Mouse (Mus musculus): Measurements from ENCODE around the gene Sfxn4. TPM values are rescaled to one million over a fixed set of nuclear protein-coding genes. Genes with fewer than 3 reads are reported as not detected.

Gene Sfxn4
- polyA plus RNA-seq, 1 experiment from 2014 or later = 7.6 TPM

DNA sequence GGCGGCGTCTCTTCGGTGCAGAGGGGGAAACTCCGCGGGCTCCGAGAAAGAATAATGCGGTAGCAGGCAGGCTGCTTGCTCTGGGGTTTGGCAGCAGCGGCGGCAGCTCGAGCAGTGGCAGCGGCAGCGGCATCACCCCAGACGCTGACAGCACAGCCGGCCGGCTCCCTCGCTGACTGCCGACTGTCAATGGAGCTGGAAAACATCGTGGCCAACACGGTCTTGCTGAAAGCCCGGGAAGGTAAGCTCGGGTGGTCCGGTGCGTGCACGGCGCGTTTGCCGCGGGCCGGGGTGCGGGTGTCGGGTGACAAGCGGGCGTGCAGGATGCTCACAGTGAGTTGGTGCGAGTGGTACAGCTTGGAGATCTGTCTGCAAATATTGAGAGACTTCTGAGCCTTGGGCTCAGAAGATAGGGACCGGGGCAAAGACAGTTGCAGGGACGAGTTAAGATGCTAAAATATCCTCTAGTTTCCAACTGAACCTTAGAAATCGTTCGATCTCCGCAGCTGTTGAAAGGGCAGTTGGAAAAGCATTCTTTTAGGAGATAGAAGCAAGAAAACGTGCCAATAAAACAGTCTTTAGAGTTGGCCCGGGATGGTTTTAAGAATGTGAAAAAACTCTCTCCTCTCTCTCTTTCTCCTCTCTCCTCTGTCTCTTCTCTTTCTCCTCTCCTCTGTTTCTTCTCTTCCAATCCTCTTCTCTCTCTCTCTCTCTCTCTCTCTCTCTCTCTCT lies 29.3 kb upstream of the Sfxn4 start:
- no peaks in the 10 kb centered on the region for H3K9me3 ChIP-seq (ENCODE audit: control insufficient read depth, low read depth, low read length)
- peak overlapping the region; percentile 67 for H3K4me2 ChIP-seq (replicated peaks; ENCODE audit: low read depth, low read length)
- H3K27me3 ChIP-seq (ENCODE audit: control insufficient read depth, insufficient read depth, low read length) = no peaks in the 10 kb centered on the region
- peak; percentile 21; the same call in 1 of the 2 replicates for ATAC-seq (ENCODE audit: insufficient number of reproducible peaks, insufficient read depth, low FRiP score, low read depth)
- under 1% methylated on average over 41 of the region's 41 CpGs for WGBS
- H3K36me3 ChIP-seq (ENCODE audit: control insufficient read depth, insufficient read depth, low read length) = no peaks in the 10 kb centered on the region
- H3K4me3 ChIP-seq (ENCODE audit: low read depth, low read length) = peak overlapping the region; percentile 57
- H3K27ac ChIP-seq (ENCODE audit: low read length) = peak overlapping the region; percentile 80
- H3K4me1 ChIP-seq (ENCODE audit: control insufficient read depth, insufficient read depth, low read length) = peaks cover 5% of the 10 kb centered on the region; the same call in 1 of the 2 replicates
- peak overlapping the region; percentile 53 for H3K9ac ChIP-seq (replicated peaks; ENCODE audit: low read depth, low read length)

DNA sequence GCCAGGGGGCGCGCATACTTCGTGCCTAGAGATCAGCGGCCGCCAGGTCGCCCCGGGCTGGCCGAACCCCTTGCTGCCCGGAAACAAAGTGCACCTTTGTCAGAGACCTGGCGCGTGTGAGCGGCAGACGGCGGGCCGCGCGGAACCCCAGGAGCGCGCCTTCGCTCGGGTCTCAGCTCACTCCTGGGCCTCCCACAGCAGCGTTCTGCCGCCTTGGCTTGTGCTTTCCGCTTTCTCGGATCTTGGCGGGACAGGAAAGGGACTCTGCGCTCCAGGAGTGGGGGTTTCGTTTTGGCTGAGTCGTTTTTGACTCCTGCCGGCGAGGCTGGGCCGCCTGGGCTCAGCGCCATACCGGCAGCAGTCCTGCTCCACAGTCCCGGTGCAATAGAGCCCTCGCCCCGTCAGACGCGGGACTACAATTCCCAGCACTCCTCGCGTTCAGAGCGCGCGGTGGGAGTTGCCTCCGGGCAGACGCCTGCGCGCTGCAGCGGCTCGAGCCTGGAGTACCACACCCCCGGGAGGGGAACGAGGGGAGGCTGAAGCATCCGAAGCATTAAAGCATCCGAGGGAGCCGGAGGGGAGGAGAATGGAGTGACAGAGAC lies 28.5 kb upstream of the Sfxn4 start, which contains the start of gene Grk5:
Gene Grk5 (plus strand): TSS at position 36 of the 602 bp plus-strand sequence.
- peak within 1 kb of the TSS; percentile 67 for H3K4me2 ChIP-seq (replicated peaks; ENCODE audit: low read depth, low read length)
- no peaks in the 10 kb centered on the region for H3K27me3 ChIP-seq (ENCODE audit: control insufficient read depth, insufficient read depth, low read length)
- peak within 1 kb of the TSS; percentile 83 for H3K27ac ChIP-seq (ENCODE audit: low read length)
- peak; percentile 98 for ATAC-seq (ENCODE audit: insufficient number of reproducible peaks, insufficient read depth, low FRiP score, low read depth)
- H3K4me1 ChIP-seq (ENCODE audit: control insufficient read depth, insufficient read depth, low read length) = peaks cover 5% of the 10 kb centered on the region; the same call in 1 of the 2 replicates
- H3K4me3 ChIP-seq (ENCODE audit: low read depth, low read length) = peak within 1 kb of the TSS; percentile 57
- WGBS = under 1% methylated on average over 55 of the region's 55 CpGs
- H3K36me3 ChIP-seq (ENCODE audit: control insufficient read depth, insufficient read depth, low read length) = no peaks in the 10 kb centered on the region
- peak within 1 kb of the TSS; percentile 53 for H3K9ac ChIP-seq (replicated peaks; ENCODE audit: low read depth, low read length)
- no peaks in the 10 kb centered on the region for H3K9me3 ChIP-seq (ENCODE audit: control insufficient read depth, low read depth, low read length)

DNA sequence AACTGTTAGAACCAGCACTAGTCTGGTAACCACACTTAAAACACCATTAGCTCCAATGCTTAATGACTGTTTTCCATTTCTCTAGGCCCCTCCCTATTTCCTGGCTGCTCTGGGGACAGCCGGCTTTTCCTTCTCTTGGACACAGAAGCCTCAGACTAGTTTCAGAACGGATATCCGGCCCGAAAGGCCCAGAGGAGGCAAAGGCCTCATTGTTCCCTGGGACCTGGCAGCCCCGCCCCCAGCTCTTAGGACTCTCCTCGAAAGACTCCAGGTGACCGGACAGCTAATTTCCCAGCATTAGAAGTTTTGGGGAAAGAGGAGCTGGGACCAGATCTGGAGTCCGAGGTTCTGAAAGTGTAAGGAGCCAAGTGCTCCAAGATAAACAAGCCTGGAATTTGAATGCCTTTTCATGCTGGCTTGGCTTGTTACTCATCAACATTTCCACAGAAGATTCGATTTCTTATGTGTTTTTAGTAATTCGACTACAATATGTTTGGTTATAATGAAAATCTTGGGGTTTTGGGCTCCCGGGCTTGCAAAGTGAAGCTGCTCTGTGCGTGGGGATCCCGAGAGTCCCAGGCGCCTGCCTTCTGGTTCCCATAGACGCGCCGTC lies 27.9 kb upstream of the Sfxn4 start:
- peaks cover 5% of the 10 kb centered on the region; the same call in 1 of the 2 replicates for H3K4me1 ChIP-seq (ENCODE audit: control insufficient read depth, insufficient read depth, low read length)

DNA sequence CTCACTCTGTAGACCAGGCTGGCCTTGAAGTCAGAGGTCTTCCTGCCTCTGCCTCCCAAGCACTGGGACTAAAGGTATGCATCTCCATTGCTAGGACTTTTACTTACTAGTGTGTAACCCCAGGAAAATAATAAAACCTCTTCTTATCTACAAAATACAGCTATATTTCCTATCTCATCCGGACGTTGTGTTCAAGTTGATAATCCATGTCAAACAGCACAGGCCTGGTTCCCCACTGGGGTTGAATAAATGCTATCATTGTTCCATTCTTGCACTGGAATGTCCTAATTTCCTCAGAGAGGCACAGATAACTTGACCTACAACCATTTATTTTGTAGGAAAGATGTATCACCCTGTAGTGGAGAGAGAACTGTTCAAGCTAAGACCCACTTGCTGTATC lies 26.4 kb upstream of the Sfxn4 start:
- WGBS = 76% methylated on average over 2 of the region's 2 CpGs
- H3K4me1 ChIP-seq (ENCODE audit: control insufficient read depth, insufficient read depth, low read length) = peaks cover 5% of the 10 kb centered on the region; the same call in 1 of the 2 replicates
- no peaks in the 10 kb centered on the region for H3K27me3 ChIP-seq (ENCODE audit: control insufficient read depth, insufficient read depth, low read length)
- H3K9ac ChIP-seq (replicated peaks; ENCODE audit: low read depth, low read length) = no peak overlapping the region
- no peak overlapping the region for H3K4me3 ChIP-seq (ENCODE audit: low read depth, low read length)
- no peak overlapping the region for H3K27ac ChIP-seq (ENCODE audit: low read length)
- H3K9me3 ChIP-seq (ENCODE audit: control insufficient read depth, low read depth, low read length) = no peaks in the 10 kb centered on the region
- no peak for ATAC-seq (ENCODE audit: insufficient number of reproducible peaks, insufficient read depth, low FRiP score, low read depth)
- H3K36me3 ChIP-seq (ENCODE audit: control insufficient read depth, insufficient read depth, low read length) = no peaks in the 10 kb centered on the region
- no peak overlapping the region for H3K4me2 ChIP-seq (replicated peaks; ENCODE audit: low read depth, low read length)

More for the DNA sequence above, 27.9 kb upstream of the Sfxn4 start:
- H3K4me3 ChIP-seq (ENCODE audit: low read depth, low read length) = peak overlapping the region; percentile 57
- no peaks in the 10 kb centered on the region for H3K27me3 ChIP-seq (ENCODE audit: control insufficient read depth, insufficient read depth, low read length)
- ATAC-seq (ENCODE audit: insufficient number of reproducible peaks, insufficient read depth, low FRiP score, low read depth) = 0 out of 2 replicates have a peak, but pooled peaks have one; percentile 42
- H3K27ac ChIP-seq (ENCODE audit: low read length) = peak overlapping the region; percentile 83
- WGBS = 10% methylated on average over 17 of the region's 17 CpGs
- H3K36me3 ChIP-seq (ENCODE audit: control insufficient read depth, insufficient read depth, low read length) = no peaks in the 10 kb centered on the region
- 0 out of 2 replicates have a peak overlapping the region, but pooled peaks have one; percentile 53 for H3K9ac ChIP-seq (replicated peaks; ENCODE audit: low read depth, low read length)
- peak overlapping the region; percentile 67 for H3K4me2 ChIP-seq (replicated peaks; ENCODE audit: low read depth, low read length)
- no peaks in the 10 kb centered on the region for H3K9me3 ChIP-seq (ENCODE audit: control insufficient read depth, low read depth, low read length)

DNA sequence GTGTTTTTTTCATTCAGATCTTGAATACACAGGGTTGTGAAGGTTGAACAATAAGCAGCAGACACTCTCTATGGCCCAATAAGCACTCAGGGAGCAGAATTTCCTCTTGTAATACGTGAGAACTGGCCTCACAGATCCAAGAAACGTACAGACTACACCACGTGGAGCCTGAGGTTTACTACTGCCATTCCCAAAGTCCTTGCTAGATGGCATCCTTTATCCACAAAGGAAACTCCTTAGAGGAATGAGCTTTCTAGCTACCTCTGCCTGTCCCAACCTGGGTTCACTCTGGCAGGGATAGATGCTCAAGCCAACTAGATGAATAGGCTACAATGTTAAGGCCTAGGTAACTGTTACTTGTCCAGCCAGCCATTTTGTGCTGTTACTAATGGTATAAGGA lies 21.9 kb upstream of the Sfxn4 start:
- H3K9ac ChIP-seq (replicated peaks; ENCODE audit: low read depth, low read length) = no peak overlapping the region
- no peak for ATAC-seq (ENCODE audit: insufficient number of reproducible peaks, insufficient read depth, low FRiP score, low read depth)
- no peaks in the 10 kb centered on the region for H3K4me1 ChIP-seq (ENCODE audit: control insufficient read depth, insufficient read depth, low read length)
- 7% methylated on average over 3 of the region's 3 CpGs for WGBS
- H3K4me2 ChIP-seq (replicated peaks; ENCODE audit: low read depth, low read length) = no peak overlapping the region
- H3K27ac ChIP-seq (ENCODE audit: low read length) = no peak overlapping the region
- H3K9me3 ChIP-seq (ENCODE audit: control insufficient read depth, low read depth, low read length) = no peaks in the 10 kb centered on the region
- no peaks in the 10 kb centered on the region for H3K36me3 ChIP-seq (ENCODE audit: control insufficient read depth, insufficient read depth, low read length)
- no peak overlapping the region for H3K4me3 ChIP-seq (ENCODE audit: low read depth, low read length)
- H3K27me3 ChIP-seq (ENCODE audit: control insufficient read depth, insufficient read depth, low read length) = no peaks in the 10 kb centered on the region

DNA sequence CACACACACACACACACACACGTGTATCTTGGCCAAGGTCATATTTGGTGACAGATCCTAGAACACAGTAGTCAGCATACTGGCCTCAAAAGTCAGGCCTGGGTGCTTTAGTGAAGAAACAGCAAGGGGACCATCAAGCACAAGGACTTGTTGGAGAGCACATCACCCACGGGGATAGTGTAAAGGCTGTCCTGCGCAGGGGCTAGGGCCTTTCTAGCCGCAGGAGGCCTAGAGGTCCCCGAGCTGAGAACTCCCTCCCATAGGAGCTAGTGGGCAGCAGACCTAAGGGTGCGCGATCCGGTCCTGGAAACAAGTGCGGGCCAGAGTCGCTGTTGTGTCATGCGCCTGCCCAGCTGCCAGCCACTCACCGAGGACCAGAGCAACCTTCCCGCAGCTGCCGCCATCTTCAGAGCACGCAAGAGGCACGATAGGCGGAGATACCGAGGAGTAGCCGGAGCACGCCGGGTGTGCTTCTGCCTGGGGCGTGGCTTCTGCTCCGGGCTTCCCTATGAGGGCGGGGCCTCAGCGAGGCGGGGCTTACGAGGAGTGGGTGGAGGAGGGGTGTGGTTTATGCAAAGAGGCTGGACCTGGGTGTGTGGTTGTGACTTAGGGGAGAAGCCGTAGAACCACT lies 12.9 kb upstream of the Sfxn4 start, which contains the start of gene Prdx3:
Gene Prdx3 (minus strand): TSS at position 493 of the 631 bp plus-strand sequence.
- H3K27me3 ChIP-seq (ENCODE audit: control insufficient read depth, insufficient read depth, low read length) = no peaks in the 10 kb centered on the region
- H3K27ac ChIP-seq (ENCODE audit: low read length) = peak within 1 kb of the TSS; percentile 59
- WGBS = 1% methylated on average over 28 of the region's 28 CpGs
- peak; percentile 98 for ATAC-seq (ENCODE audit: insufficient number of reproducible peaks, insufficient read depth, low FRiP score, low read depth)
- H3K4me2 ChIP-seq (replicated peaks; ENCODE audit: low read depth, low read length) = peak within 1 kb of the TSS; percentile 59
- H3K9ac ChIP-seq (replicated peaks; ENCODE audit: low read depth, low read length) = peak within 1 kb of the TSS; percentile 26
- peak within 1 kb of the TSS; percentile 51 for H3K4me3 ChIP-seq (ENCODE audit: low read depth, low read length)
- peaks cover 7% of the 10 kb centered on the region for H3K4me1 ChIP-seq (ENCODE audit: control insufficient read depth, insufficient read depth, low read length)
- no peaks in the 10 kb centered on the region for H3K9me3 ChIP-seq (ENCODE audit: control insufficient read depth, low read depth, low read length)
- peaks cover 15% of the 10 kb centered on the region for H3K36me3 ChIP-seq (ENCODE audit: control insufficient read depth, insufficient read depth, low read length)

DNA sequence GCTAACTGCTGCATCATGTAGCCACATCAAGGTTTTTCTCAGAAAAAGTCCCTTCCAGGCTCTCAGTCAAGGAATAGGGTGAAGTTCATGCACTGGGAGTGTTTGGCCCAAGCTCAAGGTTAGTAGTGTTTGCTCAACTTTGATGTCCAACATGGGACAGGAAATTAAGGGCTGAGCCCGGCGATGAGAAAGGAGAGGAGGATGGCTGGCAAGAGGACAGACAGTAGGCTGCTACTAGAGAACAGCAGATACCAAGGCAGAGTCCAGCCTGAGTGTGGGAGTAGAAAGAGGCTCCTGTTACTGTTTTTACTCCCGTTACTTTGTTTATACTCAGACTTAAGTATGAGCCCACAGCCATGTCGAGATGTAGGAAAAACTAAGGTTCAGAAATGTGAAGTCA lies 12.2 kb upstream of the Sfxn4 start:
- Histone ChIP-seq H3K27ac (ENCODE audit: low read length) (no peak overlapping the region; the same call in 1 of the 2 replicates), H3K4me2 (replicated peaks; ENCODE audit: low read depth, low read length) (peak overlapping the region; percentile 59), H3K4me1 (ENCODE audit: control insufficient read depth, insufficient read depth, low read length) (peaks cover 7% of the 10 kb centered on the region), H3K9me3 (ENCODE audit: control insufficient read depth, low read depth, low read length) (no peaks in the 10 kb centered on the region), H3K36me3 (ENCODE audit: control insufficient read depth, insufficient read depth, low read length) (peaks cover 20% of the 10 kb centered on the region), H3K9ac (replicated peaks; ENCODE audit: low read depth, low read length) (0 out of 2 replicates have a peak overlapping the region, but pooled peaks have one; percentile 26), H3K27me3 (ENCODE audit: control insufficient read depth, insufficient read depth, low read length) (no peaks in the 10 kb centered on the region), H3K4me3 (ENCODE audit: low read depth, low read length) (peak overlapping the region; percentile 51)
- ATAC-seq (ENCODE audit: insufficient number of reproducible peaks, insufficient read depth, low FRiP score, low read depth) = no peak
- WGBS = 24% methylated on average over 4 of the region's 4 CpGs

DNA sequence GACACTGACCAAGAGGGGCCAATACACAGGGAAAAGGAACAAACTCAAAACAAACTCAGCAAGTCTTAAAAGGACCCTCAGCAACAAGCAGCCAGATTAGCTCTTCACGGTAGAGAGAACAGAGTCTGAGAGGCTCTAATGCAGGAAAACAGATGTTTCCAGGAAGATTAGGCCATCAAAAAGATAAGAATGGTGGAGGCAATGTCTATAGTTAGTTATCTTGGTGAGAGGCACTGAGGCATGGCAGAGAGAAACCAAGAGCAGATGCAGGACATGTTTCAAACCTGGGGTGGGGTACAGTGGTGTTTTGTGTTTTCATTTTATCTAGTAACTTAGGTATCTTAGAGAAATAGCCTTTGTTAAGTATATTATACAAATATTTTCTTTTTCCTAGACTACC lies 11.0 kb upstream of the Sfxn4 start:
- no peak overlapping the region for H3K27ac ChIP-seq (ENCODE audit: low read length)
- no peak overlapping the region for H3K4me3 ChIP-seq (ENCODE audit: low read depth, low read length)
- 62% methylated on average over 1 of the region's 1 CpGs for WGBS
- no peak for ATAC-seq (ENCODE audit: insufficient number of reproducible peaks, insufficient read depth, low FRiP score, low read depth)
- peaks cover 7% of the 10 kb centered on the region for H3K4me1 ChIP-seq (ENCODE audit: control insufficient read depth, insufficient read depth, low read length)
- H3K27me3 ChIP-seq (ENCODE audit: control insufficient read depth, insufficient read depth, low read length) = no peaks in the 10 kb centered on the region
- H3K4me2 ChIP-seq (replicated peaks; ENCODE audit: low read depth, low read length) = no peak overlapping the region
- no peak overlapping the region for H3K9ac ChIP-seq (replicated peaks; ENCODE audit: low read depth, low read length)
- peaks cover 20% of the 10 kb centered on the region for H3K36me3 ChIP-seq (ENCODE audit: control insufficient read depth, insufficient read depth, low read length)
- H3K9me3 ChIP-seq (ENCODE audit: control insufficient read depth, low read depth, low read length) = no peaks in the 10 kb centered on the region
